Mouse (Mus musculus) lung, postnatal 36 days (tissue): Measurements from ENCODE around the gene Set.

Experiments
- DNase-seq: peaks from one replicate; pipeline ENCODE4 v3.0.0; 2022; ENCODE audit warnings: mixed read lengths

The Set gene

DNA sequence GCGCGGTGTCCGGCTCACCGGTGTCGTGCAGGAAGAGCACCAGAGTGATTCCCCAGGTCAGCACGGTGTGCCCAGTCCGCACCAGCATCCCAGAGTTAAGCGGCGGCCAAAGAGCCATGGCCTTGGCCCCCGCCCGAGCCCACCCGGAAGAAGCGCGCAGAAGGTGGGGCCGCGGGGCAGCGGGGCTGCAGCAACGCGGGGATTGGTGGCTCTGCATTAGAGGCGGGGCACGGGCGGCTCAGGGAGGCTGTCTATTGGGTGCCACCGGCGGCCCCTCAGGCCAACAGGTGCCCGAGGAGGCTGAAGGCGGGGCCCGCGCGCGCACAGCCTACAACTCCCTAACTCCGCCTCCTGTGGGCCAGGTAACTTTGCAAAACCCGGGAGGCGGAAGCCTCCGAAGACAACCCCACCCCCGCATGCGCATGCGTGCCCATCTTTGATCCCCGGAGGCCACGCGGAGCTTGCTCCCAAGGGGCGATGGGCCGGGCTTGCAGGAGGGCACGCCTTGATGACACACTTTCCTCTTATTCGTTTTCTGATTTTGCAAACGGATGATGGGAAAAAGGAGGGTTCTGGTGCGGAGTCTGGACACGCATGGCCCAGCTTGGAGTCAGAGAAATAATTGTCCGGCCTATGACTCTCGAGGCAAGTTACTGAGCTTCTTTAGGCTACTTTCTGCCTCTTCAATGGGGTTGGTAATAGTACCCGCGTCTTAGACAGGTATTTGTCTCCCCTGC is 36.5 kb downstream of the Set start, which contains the start of gene Zdhhc12:
Gene Zdhhc12 (minus strand): TSS at position 178 of the 737 bp plus-strand sequence.
- DNase-seq: peak; percentile 98

GRCm38 (mm10) chr2:30094208-30094588 is 37.0 kb downstream of the Set start:
- no peak for DNase-seq

GRCm38 (mm10) chr2:30095882-30096527 is 38.8 kb downstream of the Set start:
- peak; percentile 81 for DNase-seq

DNA sequence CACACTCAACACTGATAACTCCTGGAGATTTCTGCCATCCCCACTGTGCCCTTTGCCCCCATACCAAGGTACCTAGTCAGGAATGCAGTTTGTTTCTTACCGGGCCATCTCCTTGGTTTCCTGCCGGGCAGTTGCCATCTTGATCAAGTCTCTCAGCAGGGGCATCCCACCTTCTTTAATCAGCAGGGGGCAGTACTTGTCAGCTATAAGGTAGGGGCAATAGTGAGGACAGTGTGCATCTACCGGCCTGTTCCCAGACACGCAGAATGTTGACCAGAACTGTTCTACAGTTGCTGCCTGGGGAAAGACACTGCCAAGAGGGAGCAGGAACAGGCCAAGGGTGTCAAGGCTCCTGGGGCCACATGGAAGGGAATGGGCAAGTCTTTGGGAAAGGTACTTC is 43.0 kb downstream of the Set start:
- DNase-seq: no peak

DNA sequence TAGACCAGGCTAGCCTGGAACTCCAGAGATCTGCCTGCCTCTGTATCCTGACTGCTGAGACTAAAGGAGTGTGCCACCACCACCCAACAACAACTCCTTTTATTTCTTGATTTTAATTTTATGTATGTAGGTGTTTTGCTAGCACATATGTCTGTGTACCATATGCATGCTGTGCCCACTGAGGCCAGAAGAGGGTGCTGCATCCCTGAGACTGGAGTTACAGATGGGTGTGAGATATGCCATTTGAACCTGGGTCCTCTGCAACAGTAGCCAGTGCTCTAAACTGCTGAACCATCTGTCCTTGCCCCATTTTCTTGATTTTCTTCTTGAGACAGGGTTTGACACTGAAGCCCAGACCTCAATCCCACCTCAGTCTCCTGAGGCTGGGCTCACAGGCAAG is 49.2 kb downstream of the Set start:
- peak; percentile 71 for DNase-seq

DNA sequence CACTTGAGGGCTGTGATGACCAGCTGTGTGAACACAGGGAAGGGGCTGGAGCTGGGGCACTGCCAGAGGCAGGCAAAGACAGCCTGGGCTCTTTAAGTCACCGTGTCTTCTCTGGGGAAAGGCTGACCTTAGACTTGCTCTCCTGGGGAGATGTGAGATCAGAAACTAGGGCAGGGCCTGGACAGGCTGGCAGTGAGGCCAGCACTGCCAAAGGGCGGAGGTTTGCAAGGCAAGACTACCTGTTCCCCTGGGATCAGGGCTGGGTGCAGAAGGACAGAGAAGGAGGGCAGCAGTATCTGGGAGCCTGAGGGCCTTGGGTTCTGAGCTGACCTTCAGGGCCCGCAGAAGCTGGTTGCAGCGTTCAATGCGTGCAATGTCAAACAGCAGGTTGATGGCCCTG is 50.5 kb downstream of the Set start:
- DNase-seq: no peak

DNA sequence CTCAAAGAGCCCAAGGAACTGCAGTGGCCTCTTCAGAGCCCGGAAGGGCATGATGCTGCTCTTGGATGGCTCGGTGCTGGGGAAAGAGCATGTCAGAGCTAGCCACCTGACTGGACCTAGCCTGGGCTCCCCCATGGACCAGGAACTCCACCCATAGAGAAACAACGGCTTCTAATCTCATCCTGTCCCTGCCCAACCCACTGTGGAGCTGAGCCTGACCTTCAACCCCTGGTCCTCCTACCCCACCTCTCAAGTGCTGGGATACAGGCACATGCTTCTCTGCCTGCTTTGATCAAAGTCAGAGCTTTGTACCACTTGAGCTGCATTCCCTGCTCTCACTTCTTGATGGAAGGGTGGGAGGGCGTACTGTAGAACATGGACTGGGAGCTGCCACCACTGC is 51.1 kb downstream of the Set start:
- DNase-seq: no peak

DNA sequence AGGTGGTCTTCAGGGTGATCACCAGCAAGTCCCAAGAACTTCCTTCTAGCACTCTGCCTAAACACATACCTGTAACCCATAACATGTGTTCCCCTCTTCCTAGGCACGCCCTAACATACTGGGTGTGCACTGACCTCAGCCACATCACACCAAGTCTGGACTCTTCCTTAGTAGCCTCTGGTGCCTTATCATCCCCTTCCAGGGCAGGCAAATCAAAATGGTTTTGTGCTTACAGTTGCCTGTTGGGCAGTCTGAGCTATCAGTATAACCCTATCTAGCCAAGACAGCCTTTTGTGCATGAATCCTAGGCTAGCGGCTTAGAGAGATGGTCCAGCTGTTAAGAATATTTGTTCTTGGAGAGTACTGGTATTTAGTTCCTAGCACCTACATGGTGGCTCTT is 54.3 kb downstream of the Set start:
- no peak for DNase-seq

DNA sequence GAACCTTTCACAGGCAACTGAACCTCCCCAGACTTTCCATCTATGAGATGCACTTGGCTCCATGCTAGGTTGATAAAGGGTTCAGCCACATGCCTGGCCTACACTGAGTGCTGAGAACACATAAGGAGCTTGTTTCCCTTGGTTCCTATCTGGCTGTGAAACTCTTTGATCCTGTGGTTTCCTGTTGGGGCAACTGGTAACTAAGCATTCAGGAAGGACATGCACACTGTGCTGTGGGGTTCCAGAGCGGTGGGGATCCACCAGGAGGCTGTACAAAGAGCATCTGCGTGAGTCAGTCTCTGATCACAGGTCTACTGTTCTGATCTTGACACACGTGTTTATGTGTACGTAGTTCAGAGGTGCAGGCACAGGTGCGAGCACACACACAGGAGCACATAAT is 55.4 kb downstream of the Set start:
- DNase-seq: no peak

DNA sequence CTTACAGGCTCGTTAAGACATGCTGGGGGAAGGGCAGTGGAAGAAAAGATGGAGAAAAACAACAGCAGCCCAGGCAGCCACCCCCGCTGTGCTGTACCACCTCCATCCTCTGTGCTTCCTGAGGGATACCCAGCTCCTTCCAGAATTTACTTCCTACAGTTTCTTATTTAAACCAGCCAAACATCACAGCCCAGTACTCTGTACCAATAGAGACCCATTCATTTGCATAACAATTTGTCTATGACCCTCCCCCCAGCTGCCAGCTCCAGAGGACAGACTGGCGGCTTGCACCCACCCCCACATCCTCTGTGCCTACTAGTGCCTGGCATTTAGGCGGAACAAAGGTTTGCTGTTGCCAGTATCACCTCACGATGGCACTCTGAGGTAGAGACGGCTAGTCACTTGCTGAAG is 62.5 kb downstream of the Set start:
- peak; percentile 30 for DNase-seq

GRCm38 (mm10) chr2:30120269-30120668 is 63.1 kb downstream of the Set start:
- no peak for DNase-seq
